Mouse (Mus musculus): ENCODE measurements around the gene Epha7.

- TF ChIP-seq CTCF (IDR thresholded peaks at IDR 0.05; ENCODE audit: low read depth): no peak
- no peak for TF ChIP-seq EP300 (IDR thresholded peaks at IDR 0.05; ENCODE audit: low read depth)
Measured at GRCm38 (mm10) chr4:28881271-28882044, 68.5 kb downstream of the Epha7 start.

Measured in liver, embryonic 14.5 days (tissue).